Mouse (Mus musculus) R1 (cell line): ENCODE results near the gene Cbx8.

Source experiments
- DNase-seq: peaks from one replicate; pipeline ENCODE4 v3.0.0-alpha.2; 2018; ENCODE audit warnings: low read depth, low spot score

Gene Cbx8

GRCm38 (mm10) chr11:119034635-119035034, 6.1 kb downstream of the Cbx8 start:
- no peak for DNase-seq

GRCm38 (mm10) chr11:119033874-119034558, 6.8 kb downstream of the Cbx8 start:
- peak; percentile 76 for DNase-seq

- DNase-seq: no peak
Measured at GRCm38 (mm10) chr11:119026203-119026602, 14.6 kb downstream of the Cbx8 start.

DNA sequence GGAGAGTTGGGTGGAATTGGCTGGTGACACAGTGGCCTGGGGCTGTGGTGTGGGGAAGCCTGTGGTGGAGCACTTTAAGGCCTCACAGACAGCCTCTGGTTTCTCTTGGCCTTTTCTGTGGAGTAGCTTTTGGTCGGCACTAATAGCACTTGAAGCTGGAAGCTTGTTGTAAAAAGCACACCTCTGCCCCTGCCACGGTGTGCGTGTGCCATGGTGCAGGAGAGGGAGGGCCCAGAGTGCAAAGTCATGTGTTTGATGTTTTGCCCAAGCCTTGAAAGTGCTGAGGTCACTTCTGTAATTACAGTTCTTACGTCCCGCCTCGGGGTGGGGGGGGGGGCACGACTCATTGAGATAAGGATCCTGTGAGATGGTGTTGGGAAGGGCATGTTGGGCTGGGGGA, 16.5 kb downstream of the Cbx8 start:
- no peak for DNase-seq

GRCm38 (mm10) chr11:119023616-119023980, 17.2 kb downstream of the Cbx8 start:
- DNase-seq: no peak

DNA sequence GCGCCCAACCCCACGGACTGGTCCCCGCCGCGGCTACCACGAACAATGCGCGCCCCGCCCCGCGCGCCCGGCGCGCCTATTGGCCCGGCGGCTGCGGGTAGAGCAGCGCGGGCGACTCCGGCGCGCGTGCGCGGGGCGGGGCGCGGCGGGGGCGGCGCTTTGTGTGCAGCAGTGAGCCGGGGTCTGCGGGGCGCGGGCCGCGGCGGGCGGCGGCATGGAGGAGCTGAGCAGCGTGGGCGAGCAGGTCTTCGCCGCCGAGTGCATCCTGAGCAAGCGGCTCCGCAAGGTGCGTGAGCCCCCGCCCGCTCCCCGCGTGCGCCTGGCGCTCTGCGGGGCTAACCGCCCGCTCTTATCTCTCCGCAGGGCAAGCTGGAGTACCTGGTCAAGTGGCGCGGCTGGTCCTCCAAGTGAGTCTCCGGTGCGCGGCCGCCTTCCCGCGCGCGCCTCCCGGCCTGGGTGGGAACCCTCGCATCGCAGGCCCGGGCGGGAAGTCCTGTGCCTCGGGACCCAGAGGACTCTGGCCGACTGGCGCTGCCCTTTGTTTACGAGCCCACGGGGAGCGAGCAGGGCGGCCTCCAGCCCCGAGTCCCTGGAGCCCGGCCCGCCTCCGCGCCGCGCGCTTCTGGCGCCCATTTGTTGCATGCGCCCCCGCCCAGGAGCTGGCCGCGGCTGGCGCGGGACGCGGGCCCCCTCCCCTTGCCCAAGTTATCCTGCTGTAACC, 17.7 kb downstream of the Cbx8 start, which contains the start of gene Cbx2:
Gene Cbx2 (plus strand): TSS at position 68 of the 721 bp plus-strand sequence.
- peak; percentile 87 for DNase-seq

GRCm38 (mm10) chr11:119022068-119022894, 18.5 kb downstream of the Cbx8 start:
- DNase-seq: no peak

- DNase-seq: no peak
Measured at GRCm38 (mm10) chr11:119021180-119021579, 19.6 kb downstream of the Cbx8 start.

- no peak for DNase-seq
Measured at GRCm38 (mm10) chr11:119017506-119017905, 23.3 kb downstream of the Cbx8 start.

DNA sequence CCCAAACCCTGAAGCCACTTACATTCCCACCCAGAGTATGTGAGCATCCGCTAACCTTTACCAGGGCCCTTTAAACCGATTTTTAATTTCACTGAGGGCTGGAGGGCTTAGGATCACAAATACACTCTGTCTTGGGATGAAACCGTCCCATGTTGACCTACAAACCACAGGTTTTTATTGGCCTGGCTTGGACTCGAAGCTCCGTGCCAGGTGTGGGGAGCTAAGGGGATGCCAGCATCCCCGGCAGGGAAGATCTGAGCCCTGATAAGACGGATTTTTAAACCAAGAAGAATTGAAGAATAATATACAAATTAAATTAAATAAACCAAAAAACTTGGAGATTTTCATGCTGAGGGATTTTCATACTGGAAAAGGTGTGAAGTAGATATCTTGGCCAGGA, 26.3 kb downstream of the Cbx8 start:
- no peak for DNase-seq

- DNase-seq: peak; percentile 90
Measured at GRCm38 (mm10) chr11:119007461-119008456, 33.0 kb downstream of the Cbx8 start.

- peak; percentile 50 for DNase-seq
Measured at GRCm38 (mm10) chr11:119006462-119006861, 34.3 kb downstream of the Cbx8 start.

GRCm38 (mm10) chr11:119005547-119006275, 35.1 kb downstream of the Cbx8 start:
- DNase-seq: no peak

GRCm38 (mm10) chr11:119001493-119002128, 39.2 kb downstream of the Cbx8 start:
- no peak for DNase-seq

DNA sequence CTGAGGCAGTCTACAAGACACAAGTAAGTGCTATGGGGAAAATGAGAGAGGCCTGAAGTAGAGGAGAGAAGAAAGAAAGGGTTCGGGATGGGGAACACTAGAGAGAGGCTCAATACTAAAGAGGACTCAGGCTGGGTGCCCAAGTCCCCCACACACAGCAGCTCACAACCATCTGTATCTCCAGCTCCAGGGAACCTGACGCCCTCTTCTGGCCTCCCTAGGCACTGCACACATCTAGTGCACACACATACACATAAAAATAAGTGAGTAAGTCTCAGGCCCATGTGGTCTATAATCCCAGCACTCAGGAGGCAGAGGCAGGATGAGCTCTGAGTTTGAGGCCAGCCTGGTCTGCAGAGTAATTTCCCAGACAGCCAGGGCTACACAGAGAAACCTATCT, 39.9 kb downstream of the Cbx8 start:
- DNase-seq: peak; percentile 69

DNA sequence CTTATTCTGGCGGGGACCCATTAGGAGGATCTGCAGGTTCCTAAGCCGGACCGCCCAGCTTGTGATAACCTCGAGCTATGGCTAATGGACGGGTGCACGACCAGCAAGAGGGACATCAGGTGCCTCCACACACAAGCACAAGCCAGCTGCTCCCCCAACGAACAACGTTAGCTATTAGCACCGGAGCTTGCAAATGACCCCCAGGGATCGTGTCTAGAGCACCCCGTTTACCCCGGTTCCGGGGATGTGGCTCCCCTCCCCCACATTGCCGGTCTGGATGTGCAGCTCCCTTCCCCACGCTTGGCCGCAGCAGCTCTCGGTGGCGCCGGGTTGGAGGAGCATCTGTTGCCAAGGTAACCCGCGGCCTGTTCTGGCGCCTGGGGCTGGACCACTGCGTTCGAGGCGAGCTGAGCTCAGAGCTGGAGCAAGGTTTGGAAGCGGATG, 41.4 kb downstream of the Cbx8 start:
- peak; percentile 70 for DNase-seq

- peak; percentile 86 for DNase-seq
Measured at GRCm38 (mm10) chr11:118998540-118999265, 42.1 kb downstream of the Cbx8 start.

GRCm38 (mm10) chr11:118997182-118997581, 43.6 kb downstream of the Cbx8 start:
- no peak for DNase-seq

DNA sequence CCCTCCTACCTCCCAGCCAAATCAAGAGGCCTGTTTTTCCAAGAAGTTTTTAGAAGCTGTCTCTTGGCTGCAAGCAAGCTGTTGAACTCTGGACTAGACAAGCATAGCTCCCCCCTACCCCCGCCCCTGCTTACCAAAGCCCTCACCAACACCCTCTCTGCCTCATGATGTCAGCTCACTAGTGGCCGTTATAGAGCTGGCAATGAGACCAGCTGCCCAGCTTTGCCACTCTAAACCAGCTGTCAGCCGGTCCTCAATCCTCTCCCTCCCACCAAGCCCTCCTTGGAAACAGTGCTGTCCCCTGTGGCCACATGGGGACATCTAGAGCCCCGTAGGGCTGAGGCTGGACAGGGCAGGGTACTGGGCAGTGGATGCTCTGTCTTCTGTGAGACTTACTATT, 45.3 kb downstream of the Cbx8 start:
- DNase-seq: no peak
